Mouse (Mus musculus): Measurements from ENCODE around the gene Olfr309.
"Not testable (repeated sequence)": the region's sequence is repeated elsewhere in the genome, so short reads cannot be mapped to it uniquely, and the experiment has no call there.

Olfr309 gene
- long read RNA-seq, experiment 1 = 0 reads
- long read RNA-seq, experiment 2 = 0 reads

GRCm38 (mm10) chr7:86313608-86314007, at the start of gene Olfr309:
TSS of gene Olfr309 (minus strand) at chr7:86313708.
- intact Hi-C loops (cut with DNase I) = no loop called here

GRCm38 (mm10) chr7:86346296-86346695, 32.8 kb upstream of the Olfr309 start:
- intact Hi-C loops (cut with DNase I) = not testable (repeated sequence)

GRCm38 (mm10) chr7:86344253-86344652, 30.7 kb upstream of the Olfr309 start:
- intact Hi-C loops (cut with DNase I) = no loop called here

GRCm38 (mm10) chr7:86342881-86343565, 29.5 kb upstream of the Olfr309 start:
- intact Hi-C loops (cut with DNase I) = no loop called here

- intact Hi-C loops (cut with DNase I) = no loop called here
These were observed 24.0 kb upstream of the Olfr309 start, which contains the start of gene Olfr307 for GRCm38 (mm10) chr7:86337486-86337885. TSS of gene Olfr307 (minus strand) at chr7:86337586.

GRCm38 (mm10) chr7:86325530-86325929, 12.0 kb upstream of the Olfr309 start, which contains the start of gene Olfr308:
TSS of gene Olfr308 (minus strand) at chr7:86325630.
- intact Hi-C loops (cut with DNase I) = no loop called here

- intact Hi-C loops (cut with DNase I) = no loop called here
These were observed 7.8 kb upstream of the Olfr309 start for GRCm38 (mm10) chr7:86321323-86321722.

- intact Hi-C loops (cut with DNase I) = no loop called here
These were observed 36.4 kb downstream of the Olfr309 start, which contains the start of gene Olfr310 for GRCm38 (mm10) chr7:86277072-86277471. TSS of gene Olfr310 (minus strand) at chr7:86277172.

Small RNA genes within 50 kb of the gene (microRNA-seq; reads per million reads assigned to microRNA genes)
- gene Gm23192 = 0 reads per million in 2 experiments

Data from adrenal gland (tissue).